Mouse (Mus musculus): ENCODE results near the gene Itga10.

GRCm38 (mm10) chr3:96601251-96601787 lies 44.1 kb upstream of the Itga10 start:
- no peak for TF ChIP-seq POLR2A (IDR thresholded peaks at IDR 0.05; ENCODE audit: borderline replicate concordance, insufficient read depth, low read length)
- TF ChIP-seq CTCF (IDR thresholded peaks at IDR 0.05; ENCODE audit: borderline replicate concordance, insufficient read depth, low read depth, low read length) = no peak
